ENCODE assay signal across 19 mouse cellular contexts in genomic region chr3:102460986-102461385, GRCm38 (mm10). TPM values are rescaled to one million over a fixed set of nuclear protein-coding genes. Genes with fewer than 3 reads are reported as not detected.
"Had no signal": no experiment of that assay in that cellular context is flagged by ENCODE, and none has a peak within 500 bp of the region (broad histone marks: within the 10 kb centered on the region; RNA-seq: fewer than 3 reads in every experiment).

No protein-coding gene starts in this region.

- H3K4me2 ChIP-seq: liver, embryonic 12.5 days; liver, embryonic 15.5 days; lung, embryonic 15.5 days; midbrain, embryonic 13.5 days; neural tube, embryonic 13.5 days had no signal

- H3K27ac ChIP-seq: kidney, postnatal 0 days; left cerebral cortex, adult 2 months; liver, embryonic 12.5 days; liver, embryonic 15.5 days; lung, embryonic 15.5 days; midbrain, embryonic 10.5 days; midbrain, embryonic 13.5 days; neural tube, embryonic 13.5 days had no signal

- H3K9ac ChIP-seq: liver, embryonic 12.5 days; liver, embryonic 15.5 days; lung, embryonic 15.5 days; midbrain, embryonic 13.5 days; neural tube, embryonic 13.5 days had no signal

- DNase-seq: layer of hippocampus, postnatal 36 days; liver; retina, postnatal 1 day; right cerebral cortex, postnatal 25 days; thymus, postnatal 25 days had no signal

- ATAC-seq: intestine, postnatal 0 days; liver, embryonic 12.5 days; midbrain, embryonic 13.5 days; midbrain, embryonic 16.5 days had no signal

- H3K4me1 ChIP-seq: liver, embryonic 12.5 days; liver, embryonic 15.5 days; lung, embryonic 15.5 days; megakaryocyte, embryonic 14.5 days; midbrain, embryonic 10.5 days; midbrain, embryonic 13.5 days; neural tube, embryonic 13.5 days had no signal

- H3K9me3 ChIP-seq: liver, embryonic 12.5 days; liver, embryonic 15.5 days; lung, embryonic 15.5 days; megakaryocyte, embryonic 14.5 days; midbrain, embryonic 10.5 days; midbrain, embryonic 13.5 days; neural tube, embryonic 13.5 days had no signal

- H3K36me3 ChIP-seq: liver, embryonic 12.5 days; liver, embryonic 15.5 days; lung, embryonic 15.5 days; midbrain, embryonic 10.5 days; midbrain, embryonic 13.5 days; neural tube, embryonic 13.5 days had no signal

- H3K4me3 ChIP-seq: left cerebral cortex, adult 2 months; liver, embryonic 12.5 days; liver, embryonic 15.5 days; lung, embryonic 15.5 days; megakaryocyte, embryonic 14.5 days; midbrain, embryonic 10.5 days; midbrain, embryonic 13.5 days; myocyte; neural tube, embryonic 13.5 days had no signal

- H3K27me3 ChIP-seq: liver, embryonic 12.5 days; liver, embryonic 15.5 days; lung, embryonic 15.5 days; megakaryocyte, embryonic 14.5 days; midbrain, embryonic 13.5 days; neural tube, embryonic 13.5 days had no signal

RNA-seq across cellular contexts. Expression of gene Ngf, which starts 8.7 kb away (rescaled TPM):
- total RNA-seq: monocyte, adult 5-6 weeks; neutrophil, adult 5-6 weeks had no signal
